Mouse (Mus musculus): ENCODE measurements around the gene St6galnac5. TPM values are rescaled to one million over a fixed set of nuclear protein-coding genes. Genes with fewer than 3 reads are reported as not detected.

St6galnac5 gene
- polyA plus RNA-seq, 1 experiment from 2014 or later, result 1.7 TPM

DNA sequence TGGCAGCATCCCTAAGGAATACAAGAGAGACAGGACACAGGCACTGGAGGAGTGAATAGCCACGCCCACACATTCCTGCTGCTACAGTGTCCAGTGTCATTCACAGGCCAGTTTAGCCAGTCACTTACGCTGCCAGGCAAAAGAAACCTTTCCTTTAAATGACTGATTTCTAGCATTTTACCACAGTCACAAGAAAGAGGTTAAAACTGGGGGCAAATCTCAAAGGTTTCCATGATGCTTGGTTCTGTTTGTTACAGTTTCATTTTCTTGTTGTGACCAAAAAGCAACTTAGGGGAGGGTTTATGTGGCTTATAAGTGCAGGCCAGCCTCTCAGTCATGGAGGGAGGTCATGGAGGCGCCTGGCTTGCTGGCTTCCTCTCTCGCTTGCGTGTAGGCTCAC lies 74.4 kb downstream of the St6galnac5 start:
- Histone ChIP-seq H3K4me1 (no peaks in the 10 kb centered on the region), H3K9me3 (no peaks in the 10 kb centered on the region), H3K4me2 (no peak overlapping the region), H3K9ac (no peak overlapping the region), H3K27ac (no peak overlapping the region), H3K27me3 (replicated peaks) (no peaks in the 10 kb centered on the region), H3K36me3 (no peaks in the 10 kb centered on the region), H3K4me3 (replicated peaks) (no peak overlapping the region)
- 78% methylated on average over 5 of the region's 5 CpGs for WGBS
- no peak for ATAC-seq (ENCODE audit: insufficient read depth, low FRiP score, low read depth)

DNA sequence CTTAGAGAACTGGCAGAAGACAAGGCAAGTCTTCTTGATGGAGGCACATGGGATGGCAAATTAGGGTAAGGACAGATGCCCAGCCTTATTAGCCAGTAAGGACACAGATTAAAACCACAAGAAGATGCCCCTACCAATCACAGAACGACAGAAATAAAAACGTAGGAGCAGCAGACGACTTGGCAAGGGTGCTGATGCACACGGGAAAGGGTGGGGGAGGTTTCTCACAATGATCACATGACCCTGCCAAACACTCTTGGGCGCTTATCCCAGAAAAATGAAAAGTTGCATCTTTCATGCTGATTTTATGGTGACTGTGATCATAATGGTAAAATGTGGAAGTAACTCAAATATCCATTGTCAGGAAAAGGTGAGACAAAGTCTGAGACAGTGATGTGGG lies 75.0 kb downstream of the St6galnac5 start:
- H3K27me3 ChIP-seq (replicated peaks), result no peaks in the 10 kb centered on the region
- no peak overlapping the region for H3K9ac ChIP-seq
- no peak overlapping the region for H3K4me2 ChIP-seq
- WGBS, result 68% methylated on average over 5 of the region's 5 CpGs
- H3K4me3 ChIP-seq (replicated peaks), result no peak overlapping the region
- ATAC-seq (ENCODE audit: insufficient read depth, low FRiP score, low read depth), result no peak
- no peak overlapping the region for H3K27ac ChIP-seq
- no peaks in the 10 kb centered on the region for H3K9me3 ChIP-seq
- no peaks in the 10 kb centered on the region for H3K36me3 ChIP-seq
- H3K4me1 ChIP-seq, result no peaks in the 10 kb centered on the region

DNA sequence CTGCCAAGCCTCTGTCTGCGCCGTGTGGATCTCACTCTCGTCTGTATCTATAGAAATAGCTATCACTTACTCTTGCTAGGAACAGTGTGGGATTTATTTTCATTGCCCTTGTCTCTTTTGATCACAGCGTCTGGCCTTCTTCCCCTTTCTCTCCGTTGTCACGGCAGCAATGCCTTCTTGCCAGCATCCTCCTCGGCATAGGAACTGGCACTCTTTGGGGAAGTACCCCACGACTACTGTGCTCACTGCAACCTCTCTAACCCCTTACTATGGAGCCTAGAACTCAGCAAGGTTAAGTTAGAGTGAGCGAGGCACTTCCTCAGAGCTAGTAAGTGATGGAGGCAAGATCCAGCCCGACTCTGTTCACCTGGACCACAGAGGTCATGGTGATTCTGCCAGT lies 76.2 kb downstream of the St6galnac5 start:
- H3K9ac ChIP-seq, result no peak overlapping the region
- no peak overlapping the region for H3K27ac ChIP-seq
- H3K27me3 ChIP-seq (replicated peaks), result no peaks in the 10 kb centered on the region
- H3K36me3 ChIP-seq, result no peaks in the 10 kb centered on the region
- ATAC-seq (ENCODE audit: insufficient read depth, low FRiP score, low read depth), result no peak
- H3K4me1 ChIP-seq, result no peaks in the 10 kb centered on the region
- no peaks in the 10 kb centered on the region for H3K9me3 ChIP-seq
- WGBS, result 66% methylated on average over 10 of the region's 10 CpGs
- no peak overlapping the region for H3K4me2 ChIP-seq
- no peak overlapping the region for H3K4me3 ChIP-seq (replicated peaks)

DNA sequence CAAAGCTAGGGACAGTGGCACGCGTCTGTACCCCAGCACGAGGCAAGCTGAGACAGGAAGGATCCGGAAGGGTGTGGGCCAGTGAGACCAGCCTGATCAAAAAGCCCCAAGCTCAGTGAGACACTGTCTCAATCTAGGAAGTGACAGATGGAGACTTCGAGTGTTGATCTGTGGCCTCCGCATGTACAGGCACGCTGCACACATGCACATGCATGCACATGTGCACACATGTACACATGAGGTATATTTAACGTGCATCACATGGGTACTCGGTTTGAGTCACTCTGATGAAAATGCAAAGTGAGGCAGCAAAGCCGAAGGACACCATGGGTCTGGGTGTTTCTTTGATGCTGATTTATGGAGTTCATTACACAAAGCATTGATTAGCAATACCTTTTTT lies 77.0 kb downstream of the St6galnac5 start:
- H3K4me1 ChIP-seq, result no peaks in the 10 kb centered on the region
- H3K9ac ChIP-seq, result no peak overlapping the region
- no peaks in the 10 kb centered on the region for H3K36me3 ChIP-seq
- H3K4me2 ChIP-seq, result no peak overlapping the region
- H3K9me3 ChIP-seq, result no peaks in the 10 kb centered on the region
- H3K27me3 ChIP-seq (replicated peaks), result no peaks in the 10 kb centered on the region
- WGBS, result 87% methylated on average over 10 of the region's 10 CpGs
- no peak overlapping the region for H3K4me3 ChIP-seq (replicated peaks)
- no peak for ATAC-seq (ENCODE audit: insufficient read depth, low FRiP score, low read depth)
- H3K27ac ChIP-seq, result no peak overlapping the region

DNA sequence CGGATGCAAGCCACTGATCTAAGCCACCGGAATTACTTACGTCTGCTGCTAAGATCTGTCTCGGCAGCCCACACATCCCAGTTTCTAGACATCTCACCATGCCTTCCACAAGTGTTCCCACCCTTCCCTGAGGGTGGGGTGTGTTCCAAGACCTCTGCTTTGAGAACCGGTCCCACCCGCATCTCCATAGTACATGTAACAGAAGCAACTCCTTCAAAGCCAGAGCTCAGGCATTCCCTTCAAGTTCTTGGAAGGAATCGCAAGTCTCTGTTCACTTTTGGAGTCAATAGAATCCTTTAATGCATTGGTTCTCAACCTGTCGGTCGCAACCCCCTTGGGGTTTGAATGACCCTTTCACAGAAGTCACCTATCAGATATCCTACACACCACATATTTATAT lies 83.1 kb downstream of the St6galnac5 start:
- ATAC-seq (ENCODE audit: insufficient read depth, low FRiP score, low read depth), result no peak
- Histone ChIP-seq H3K27ac (no peak overlapping the region), H3K36me3 (no peaks in the 10 kb centered on the region), H3K4me3 (replicated peaks) (no peak overlapping the region), H3K9me3 (no peaks in the 10 kb centered on the region), H3K4me1 (no peaks in the 10 kb centered on the region), H3K9ac (no peak overlapping the region), H3K4me2 (no peak overlapping the region), H3K27me3 (replicated peaks) (no peaks in the 10 kb centered on the region)
- WGBS, result 90% methylated on average over 9 of the region's 9 CpGs

DNA sequence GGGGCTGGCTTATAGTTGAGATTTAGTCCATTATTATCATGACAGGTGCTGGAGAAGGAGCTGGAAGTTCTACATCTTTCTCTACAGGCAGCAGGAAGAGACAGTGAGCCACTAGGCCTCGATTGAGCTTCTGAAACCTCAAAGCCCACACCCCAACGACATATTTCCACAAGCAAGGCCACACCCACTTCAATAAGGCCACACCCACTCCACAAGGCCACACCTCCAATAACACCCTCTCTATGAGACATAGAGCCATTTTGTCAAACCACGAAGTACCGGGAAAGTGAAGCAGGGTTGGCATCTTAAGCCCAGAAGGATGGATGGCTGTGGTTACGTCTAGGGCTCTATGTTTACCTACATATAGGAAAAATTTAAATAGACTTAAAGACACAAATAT lies 84.8 kb downstream of the St6galnac5 start:
- Histone ChIP-seq H3K27me3 (replicated peaks) (no peaks in the 10 kb centered on the region), H3K27ac (no peak overlapping the region), H3K4me1 (no peaks in the 10 kb centered on the region), H3K9me3 (no peaks in the 10 kb centered on the region), H3K4me2 (no peak overlapping the region), H3K4me3 (replicated peaks) (no peak overlapping the region), H3K9ac (no peak overlapping the region), H3K36me3 (no peaks in the 10 kb centered on the region)
- ATAC-seq (ENCODE audit: insufficient read depth, low FRiP score, low read depth), result no peak
- WGBS, result 80% methylated on average over 5 of the region's 5 CpGs

DNA sequence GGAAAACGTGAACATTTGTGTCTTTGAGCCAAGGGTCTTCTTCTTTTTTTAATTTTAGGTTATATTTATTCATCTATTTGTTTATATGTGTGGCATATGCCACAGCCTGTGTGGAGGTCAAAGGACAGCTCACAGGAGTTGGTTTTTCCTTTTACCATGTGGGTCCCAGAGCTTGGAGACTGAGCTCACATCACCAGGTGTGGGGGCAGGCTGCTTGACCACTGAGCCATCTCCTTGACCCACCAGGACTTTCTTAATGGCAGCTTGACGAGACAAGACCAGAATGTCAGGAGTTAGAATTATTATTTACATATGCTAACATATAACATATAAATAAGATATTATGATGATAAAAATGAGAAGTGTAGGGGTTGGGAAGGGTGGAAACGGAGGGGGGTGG lies 85.9 kb downstream of the St6galnac5 start:
- Histone ChIP-seq H3K27ac (no peak overlapping the region), H3K36me3 (no peaks in the 10 kb centered on the region), H3K9ac (no peak overlapping the region), H3K4me2 (no peak overlapping the region), H3K27me3 (replicated peaks) (no peaks in the 10 kb centered on the region), H3K9me3 (no peaks in the 10 kb centered on the region), H3K4me3 (replicated peaks) (no peak overlapping the region), H3K4me1 (no peaks in the 10 kb centered on the region)
- no peak for ATAC-seq (ENCODE audit: insufficient read depth, low FRiP score, low read depth)
- 71% methylated on average over 3 of the region's 3 CpGs for WGBS

DNA sequence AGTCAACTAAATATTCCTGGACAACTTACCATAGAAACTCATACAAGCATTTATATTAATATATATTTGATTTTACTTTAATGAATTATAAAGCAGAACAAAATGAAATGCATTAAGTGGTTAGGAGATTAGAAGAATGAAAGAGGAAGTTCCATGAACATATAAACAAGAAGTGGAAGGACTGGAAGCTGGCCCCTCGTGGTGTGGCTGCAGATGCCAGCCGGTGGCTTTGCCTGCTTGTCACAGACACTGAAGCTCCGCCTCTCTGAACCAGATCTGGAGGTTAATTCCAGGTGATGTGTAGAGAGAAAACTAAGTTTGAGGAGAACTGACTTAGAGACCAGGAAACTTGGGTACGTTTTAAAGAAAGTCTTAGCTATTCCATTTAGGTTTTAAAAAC lies 87.1 kb downstream of the St6galnac5 start:
- H3K4me2 ChIP-seq, result no peak overlapping the region
- no peak overlapping the region for H3K27ac ChIP-seq
- no peaks in the 10 kb centered on the region for H3K4me1 ChIP-seq
- ATAC-seq (ENCODE audit: insufficient read depth, low FRiP score, low read depth), result no peak
- H3K4me3 ChIP-seq (replicated peaks), result no peak overlapping the region
- H3K9ac ChIP-seq, result no peak overlapping the region
- no peaks in the 10 kb centered on the region for H3K27me3 ChIP-seq (replicated peaks)
- H3K36me3 ChIP-seq, result no peaks in the 10 kb centered on the region
- 38% methylated on average over 4 of the region's 4 CpGs for WGBS
- no peaks in the 10 kb centered on the region for H3K9me3 ChIP-seq

DNA sequence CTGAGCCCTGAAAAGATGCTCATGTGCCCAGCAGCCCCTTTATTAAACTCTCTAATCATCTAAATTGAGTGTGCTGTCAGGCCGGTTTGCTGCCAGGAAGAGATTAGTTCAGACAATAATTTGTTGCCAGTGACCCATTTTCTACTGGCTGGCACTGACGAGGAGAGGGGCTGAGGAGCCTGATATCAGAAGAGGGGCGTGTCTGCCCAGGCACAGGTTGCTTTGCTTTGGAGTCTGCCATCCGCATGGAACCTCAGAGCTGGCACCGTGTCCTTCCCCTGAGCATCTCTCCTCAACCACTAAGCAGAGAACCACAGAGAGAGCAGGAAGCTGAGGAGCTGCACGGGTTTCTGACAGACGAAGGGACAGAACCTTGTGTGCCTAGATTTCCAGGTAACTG lies 93.9 kb downstream of the St6galnac5 start:
- no peak overlapping the region for H3K4me3 ChIP-seq (replicated peaks)
- no peaks in the 10 kb centered on the region for H3K4me1 ChIP-seq
- H3K4me2 ChIP-seq, result no peak overlapping the region
- no peaks in the 10 kb centered on the region for H3K27me3 ChIP-seq (replicated peaks)
- H3K9ac ChIP-seq, result no peak overlapping the region
- 69% methylated on average over 7 of the region's 7 CpGs for WGBS
- ATAC-seq (ENCODE audit: insufficient read depth, low FRiP score, low read depth), result no peak
- H3K27ac ChIP-seq, result no peak overlapping the region
- no peaks in the 10 kb centered on the region for H3K36me3 ChIP-seq
- no peaks in the 10 kb centered on the region for H3K9me3 ChIP-seq

DNA sequence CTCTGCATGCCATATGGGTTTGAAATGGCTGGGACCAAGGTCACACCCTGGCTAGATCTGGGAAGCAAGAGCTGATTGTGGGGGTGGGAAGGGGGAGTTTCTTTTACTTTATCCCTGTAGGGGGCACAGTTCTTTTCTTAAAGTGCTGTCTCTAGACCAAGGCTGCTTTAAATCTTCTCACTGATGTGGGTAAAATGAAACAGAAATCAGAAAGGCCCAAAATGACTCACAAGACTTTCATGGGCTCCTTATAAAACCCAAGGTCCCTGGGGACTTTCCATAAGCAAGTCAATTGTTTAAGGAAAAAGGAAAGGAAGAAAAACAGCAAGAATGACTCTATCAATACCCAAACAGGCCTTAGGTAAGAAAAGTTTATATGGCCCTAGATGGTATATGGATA lies 95.3 kb downstream of the St6galnac5 start:
- Histone ChIP-seq H3K9ac (no peak overlapping the region), H3K4me3 (replicated peaks) (no peak overlapping the region), H3K4me2 (no peak overlapping the region), H3K27ac (no peak overlapping the region), H3K4me1 (no peaks in the 10 kb centered on the region), H3K27me3 (replicated peaks) (no peaks in the 10 kb centered on the region), H3K9me3 (no peaks in the 10 kb centered on the region), H3K36me3 (no peaks in the 10 kb centered on the region)
- ATAC-seq (ENCODE audit: insufficient read depth, low FRiP score, low read depth), result no peak

DNA sequence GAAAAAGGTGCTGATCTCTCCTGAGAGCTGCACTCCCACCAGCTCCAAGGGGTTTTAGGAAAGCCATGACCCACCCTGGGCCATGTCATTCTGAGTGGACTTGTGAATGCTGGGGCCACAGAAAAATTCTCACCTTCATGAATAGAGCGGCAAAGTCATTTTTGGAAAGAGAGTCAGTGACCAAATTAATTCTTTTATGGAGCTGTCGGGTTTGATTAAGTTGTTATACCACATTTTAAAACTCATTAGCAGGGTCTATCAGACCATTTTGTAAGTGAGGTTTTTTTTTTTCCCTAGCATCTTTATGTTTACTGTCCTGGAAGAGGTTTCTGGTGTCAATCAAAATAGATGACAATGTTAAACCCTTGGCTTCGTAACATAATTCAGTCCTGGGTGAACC lies 98.5 kb downstream of the St6galnac5 start:
- no peak overlapping the region for H3K4me2 ChIP-seq
- H3K9me3 ChIP-seq, result no peaks in the 10 kb centered on the region
- 84% methylated on average over 3 of the region's 3 CpGs for WGBS
- no peak overlapping the region for H3K27ac ChIP-seq
- no peaks in the 10 kb centered on the region for H3K27me3 ChIP-seq (replicated peaks)
- H3K9ac ChIP-seq, result no peak overlapping the region
- no peak for ATAC-seq (ENCODE audit: insufficient read depth, low FRiP score, low read depth)
- no peak overlapping the region for H3K4me3 ChIP-seq (replicated peaks)
- no peaks in the 10 kb centered on the region; the same call in 1 of the 2 replicates for H3K4me1 ChIP-seq
- H3K36me3 ChIP-seq, result no peaks in the 10 kb centered on the region

DNA sequence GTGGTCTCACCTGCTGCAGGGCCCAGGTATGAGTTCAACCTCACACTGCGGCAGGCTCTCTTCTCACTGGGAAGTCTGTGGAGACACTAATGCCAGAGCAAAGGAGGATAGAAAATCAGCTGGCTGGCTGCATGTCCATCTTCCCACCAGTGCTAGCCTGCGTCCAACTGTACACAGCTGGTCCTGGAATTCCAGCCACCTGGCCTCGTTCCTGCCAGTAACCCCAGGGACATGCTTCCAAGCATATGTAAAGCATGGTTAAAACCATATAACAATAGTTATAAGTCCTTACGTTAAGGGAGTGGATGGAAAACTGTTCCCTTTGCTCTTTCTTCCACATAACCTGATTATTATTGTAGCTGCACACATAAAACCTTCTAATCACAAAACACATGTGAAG lies 100.3 kb downstream of the St6galnac5 start:
- H3K36me3 ChIP-seq, result no peaks in the 10 kb centered on the region
- H3K4me2 ChIP-seq, result no peak overlapping the region

DNA sequence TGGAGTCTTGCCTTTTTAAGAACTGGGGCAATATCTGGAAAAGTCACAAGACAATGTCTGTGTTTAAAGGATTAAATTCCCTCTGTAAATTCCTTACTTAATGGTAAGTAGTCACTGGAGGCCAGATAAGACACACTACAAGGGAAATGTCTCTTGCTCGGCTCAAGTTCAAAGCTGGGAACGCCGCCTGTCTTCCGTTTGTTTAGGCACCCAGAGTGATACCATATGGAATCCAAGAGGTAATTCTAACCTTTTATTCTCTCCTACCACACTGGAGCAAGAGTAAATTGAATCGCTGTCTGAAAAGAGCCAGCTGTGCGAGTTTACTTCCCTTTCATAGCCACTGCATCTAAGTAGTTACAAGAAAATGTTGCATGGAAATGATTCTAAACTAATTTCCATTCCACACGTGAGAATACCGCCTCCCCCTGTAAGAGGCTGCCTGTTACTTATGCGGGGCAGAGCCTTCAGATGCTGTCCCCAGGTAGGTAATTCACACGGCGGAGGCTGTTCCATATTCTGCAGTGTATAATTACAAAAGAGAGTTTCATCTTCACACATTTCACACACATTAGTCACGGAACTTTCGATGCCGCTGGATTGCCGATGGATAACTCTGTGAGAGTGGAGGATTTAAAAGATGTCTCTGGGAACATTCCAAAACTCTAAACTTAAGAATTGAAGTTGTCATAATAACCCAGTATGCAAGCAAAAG lies 101.8 kb downstream of the St6galnac5 start:
- Histone ChIP-seq H3K9ac (no peak overlapping the region), H3K4me2 (peak overlapping the region; percentile 36), H3K4me1 (no peaks in the 10 kb centered on the region; the same call in 1 of the 2 replicates), H3K27ac (no peak overlapping the region), H3K36me3 (no peaks in the 10 kb centered on the region), H3K4me3 (replicated peaks) (no peak overlapping the region), H3K9me3 (no peaks in the 10 kb centered on the region), H3K27me3 (replicated peaks) (no peaks in the 10 kb centered on the region)
- 32% methylated on average over 15 of the region's 15 CpGs for WGBS
- peak; percentile 27; the same call in 1 of the 2 replicates for ATAC-seq (ENCODE audit: insufficient read depth, low FRiP score, low read depth)

More for the DNA sequence above, 100.3 kb downstream of the St6galnac5 start:
- Histone ChIP-seq H3K4me1 (no peaks in the 10 kb centered on the region; the same call in 1 of the 2 replicates), H3K4me3 (replicated peaks) (no peak overlapping the region), H3K27me3 (replicated peaks) (no peaks in the 10 kb centered on the region), H3K27ac (no peak overlapping the region), H3K9me3 (no peaks in the 10 kb centered on the region), H3K9ac (no peak overlapping the region)
- WGBS, result 60% methylated on average over 4 of the region's 4 CpGs
- no peak for ATAC-seq (ENCODE audit: insufficient read depth, low FRiP score, low read depth)
